ENCODE assay signal across 9 mouse cellular contexts in genomic region chr4:104665553-104665952, GRCm38 (mm10).
DNase-seq lines count a peak whose midpoint lies in the region; ATAC-seq and TF ChIP-seq lines count a peak whose summit lies in the region.
"Had no signal": no experiment of that assay in that cellular context is flagged by ENCODE, and none has a peak within 500 bp of the region (broad histone marks: within the 10 kb centered on the region; RNA-seq: fewer than 3 reads in every experiment).

No protein-coding gene starts in this region.

- no peaks in the 10 kb centered on the region for H3K27me3 ChIP-seq in hindbrain, embryonic 14.5 days (ENCODE audit: control insufficient read depth, insufficient read depth, low read length)
- H3K27me3 ChIP-seq in hindbrain, embryonic 16.5 days (replicated peaks; ENCODE audit: control insufficient read depth, insufficient read depth, low read length): no peaks in the 10 kb centered on the region
- H3K27me3 ChIP-seq in forebrain, embryonic 12.5 days: no peaks in the 10 kb centered on the region
- H3K27me3 ChIP-seq: heart, embryonic 15.5 days had no signal

- peak; percentile 25; the same call in 1 of the 2 replicates for TF ChIP-seq CTCF in olfactory bulb, adult 2 months (IDR thresholded peaks at IDR 0.05; ENCODE audit: insufficient read depth, low read depth, low read length)

- no peak for TF ChIP-seq POLR2A in olfactory bulb, adult 2 months (IDR thresholded peaks at IDR 0.05; ENCODE audit: insufficient read depth, low read depth, low read length)

- no peaks in the 10 kb centered on the region for H3K9me3 ChIP-seq in hindbrain, embryonic 14.5 days (ENCODE audit: control insufficient read depth, low read length)
- no peaks in the 10 kb centered on the region for H3K9me3 ChIP-seq in hindbrain, embryonic 16.5 days (ENCODE audit: control insufficient read depth, low read length)
- no peaks in the 10 kb centered on the region for H3K9me3 ChIP-seq in forebrain, embryonic 12.5 days
- H3K9me3 ChIP-seq: heart, embryonic 15.5 days had no signal

- H3K27ac ChIP-seq in hindbrain, embryonic 14.5 days: no peak overlapping the region
- H3K27ac ChIP-seq in hindbrain, embryonic 16.5 days (ENCODE audit: low read depth, low read length): no peak overlapping the region
- 0 out of 2 replicates have a peak overlapping the region, but pooled peaks have one; percentile 65 for H3K27ac ChIP-seq in forebrain, embryonic 12.5 days
- H3K27ac ChIP-seq in olfactory bulb, adult 2 months (ENCODE audit: insufficient read depth, low read depth, low read length): no peak overlapping the region
- H3K27ac ChIP-seq: heart, embryonic 15.5 days had no signal

- H3K4me3 ChIP-seq in hindbrain, embryonic 14.5 days (replicated peaks; ENCODE audit: low read length): no peak overlapping the region
- H3K4me3 ChIP-seq in hindbrain, embryonic 16.5 days (ENCODE audit: low read length): no peak overlapping the region
- no peak overlapping the region for H3K4me3 ChIP-seq in forebrain, embryonic 12.5 days (replicated peaks)
- H3K4me3 ChIP-seq in olfactory bulb, adult 2 months (ENCODE audit: insufficient read depth, low read depth, low read length): no peak overlapping the region
- H3K4me3 ChIP-seq: heart, embryonic 15.5 days had no signal

- ATAC-seq in hindbrain, embryonic 14.5 days (ENCODE audit: low FRiP score): no peak
- no peak for ATAC-seq in hindbrain, embryonic 16.5 days
- no peak for ATAC-seq in forebrain, embryonic 12.5 days (ENCODE audit: low FRiP score)

- no peak overlapping the region for H3K9ac ChIP-seq in hindbrain, embryonic 14.5 days
- H3K9ac ChIP-seq in hindbrain, embryonic 16.5 days (ENCODE audit: low read depth, low read length): no peak overlapping the region
- no peak overlapping the region for H3K9ac ChIP-seq in forebrain, embryonic 12.5 days
- H3K9ac ChIP-seq: heart, embryonic 15.5 days had no signal

- H3K4me1 ChIP-seq in hindbrain, embryonic 14.5 days (replicated peaks; ENCODE audit: control insufficient read depth, insufficient read depth, low read length): no peaks in the 10 kb centered on the region
- H3K4me1 ChIP-seq in hindbrain, embryonic 16.5 days (ENCODE audit: control insufficient read depth, insufficient read depth, low read depth, low read length): no peaks in the 10 kb centered on the region
- peaks cover 20% of the 10 kb centered on the region; the same call in 1 of the 2 replicates for H3K4me1 ChIP-seq in forebrain, embryonic 12.5 days
- peaks cover 4% of the 10 kb centered on the region for H3K4me1 ChIP-seq in olfactory bulb, adult 2 months (ENCODE audit: control insufficient read depth, insufficient read depth, low read length)
- H3K4me1 ChIP-seq: heart, embryonic 15.5 days had no signal

- no peak overlapping the region for H3K4me2 ChIP-seq in hindbrain, embryonic 14.5 days (replicated peaks)
- no peak overlapping the region for H3K4me2 ChIP-seq in hindbrain, embryonic 16.5 days (ENCODE audit: low read length)
- H3K4me2 ChIP-seq in forebrain, embryonic 12.5 days: no peak overlapping the region
- H3K4me2 ChIP-seq: heart, embryonic 15.5 days had no signal

- H3K36me3 ChIP-seq in hindbrain, embryonic 14.5 days (replicated peaks; ENCODE audit: control insufficient read depth, insufficient read depth): no peaks in the 10 kb centered on the region
- H3K36me3 ChIP-seq in hindbrain, embryonic 16.5 days (ENCODE audit: control insufficient read depth, insufficient read depth, low read length): no peaks in the 10 kb centered on the region
- H3K36me3 ChIP-seq in forebrain, embryonic 12.5 days (replicated peaks): no peaks in the 10 kb centered on the region
- H3K36me3 ChIP-seq: heart, embryonic 15.5 days had no signal

- peak; percentile 52 for DNase-seq in hindbrain, embryonic 14.5 days (ENCODE audit: low spot score)
- peak; percentile 44 for DNase-seq in A20 (ENCODE audit: low read depth, low spot score)
- peak; percentile 23 for DNase-seq in adrenal gland, adult 8-10 months
- DNase-seq in kidney, postnatal 4 days: peak; percentile 75 to 78
- no peak for DNase-seq in thymus, postnatal 36 days

Comparison
In these comparisons a context has a peak if more than half of its experiments do, and no peak if none do; other contexts are left out.
1. DNase-seq: peak in hindbrain, embryonic 14.5 days (single experiment), A20 (single experiment), adrenal gland, adult 8-10 months (single experiment) and kidney, postnatal 4 days (2 of 2); none in thymus, postnatal 36 days (0 of 2).